Mouse (Mus musculus) MEL (cell line): Measurements from ENCODE around the gene Snw1. TPM values are rescaled to one million over a fixed set of nuclear protein-coding genes. Genes with fewer than 3 reads are reported as not detected.

Experiments
- DNase-seq: peaks from one replicate; pipeline ENCODE4 v3.0.0; 2011; ENCODE audit warnings: low read depth, low spot score
- H3K27ac ChIP-seq: 2 replicates; pipeline ENCODE4 v1.5.1; 2012; ENCODE audit warnings: low read depth, mild to moderate bottlenecking, control low read depth, low read length, moderate library complexity; ENCODE audit not compliant: control insufficient read depth
- H3K27me3 ChIP-seq, 2 experiments: fragments of 150-350 bp in 1 of 2; sonication (generic) in 1 of 2; 2 replicates each; pipeline ENCODE4 v1.6.1; 2012; ENCODE audit warnings: low read length in 2 of 2, mild to moderate bottlenecking in 2 of 2, improper control_type of control experiment in 1 of 2, moderate library complexity in 1 of 2; ENCODE audit not compliant: insufficient read depth in 2 of 2, control insufficient read depth in 1 of 2
- H3K36me3 ChIP-seq, 2 experiments: 2 replicates each; pipeline ENCODE4 v1.6.1; 2012 to 2014; ENCODE audit warnings: low read length in 2 of 2, improper control_type of control experiment in 1 of 2, inconsistent platforms in 1 of 2, mild to moderate bottlenecking in 1 of 2; ENCODE audit not compliant: insufficient read depth in 2 of 2, control insufficient read depth in 1 of 2
- H3K4me1 ChIP-seq, 2 experiments: fragments of 150-350 bp in 1 of 2; sonication (generic) in 1 of 2; 2 replicates each; pipeline ENCODE4 v1.6.1; 2012; ENCODE audit warnings: low read length in 2 of 2, improper control_type of control experiment in 1 of 2, mild to moderate bottlenecking in 1 of 2; ENCODE audit not compliant: insufficient read depth in 2 of 2, control insufficient read depth in 1 of 2
- H3K4me3 ChIP-seq, 2 experiments: fragments of 150-350 bp in 1 of 2; sonication (generic) in 1 of 2; 2 replicates each; pipeline ENCODE4 v1.5.1; 2012; ENCODE audit warnings: low read depth in 2 of 2, low read length in 2 of 2, mild to moderate bottlenecking in 2 of 2, moderate library complexity in 2 of 2, control low read depth in 1 of 2, improper control_type of control experiment in 1 of 2; ENCODE audit not compliant: control insufficient read depth in 1 of 2, insufficient read depth in 1 of 2
- H3K79me2 ChIP-seq: 2 replicates; pipeline ENCODE4 v1.6.1; 2012; ENCODE audit warnings: mild to moderate bottlenecking, low read length, moderate library complexity; ENCODE audit not compliant: control insufficient read depth, poor library complexity, insufficient read depth
- H3K9ac ChIP-seq: 2 replicates; pipeline ENCODE4 v1.6.1; 2012; ENCODE audit warnings: low read depth, mild to moderate bottlenecking, control low read depth, low read length, moderate library complexity; ENCODE audit not compliant: control insufficient read depth, poor library complexity, severe bottlenecking
- H3K9me3 ChIP-seq: fragments of 150-350 bp; sonication (generic); replicated peaks from 2 replicates; pipeline ENCODE4 v1.6.1; 2012; ENCODE audit warnings: mild to moderate bottlenecking, low read length, improper control_type of control experiment, moderate library complexity; ENCODE audit not compliant: insufficient read depth
- BHLHE40 ChIP-seq: IDR thresholded peaks from 2 replicates; pipeline ENCODE4 v1.6.1; 2012; ENCODE audit warnings: low read depth, mild to moderate bottlenecking, inconsistent platforms, low read length, improper control_type of control experiment, borderline replicate concordance
- CHD1 ChIP-seq: IDR thresholded peaks from 2 replicates; pipeline ENCODE4 v1.6.1; 2012; ENCODE audit warnings: low read depth, mild to moderate bottlenecking, inconsistent platforms, low read length, improper control_type of control experiment
- CHD2 ChIP-seq: IDR thresholded peaks from 2 replicates; pipeline ENCODE4 v1.6.1; 2011; ENCODE audit warnings: low read length, improper control_type of control experiment
- E2F4 ChIP-seq: IDR thresholded peaks from 2 replicates; pipeline ENCODE4 v1.6.1; 2011; ENCODE audit warnings: low read depth, low read length, improper control_type of control experiment, borderline replicate concordance
- ELF1 ChIP-seq: IDR thresholded peaks from 2 replicates; pipeline ENCODE4 v1.6.1; 2014; ENCODE audit warnings: low read depth, mild to moderate bottlenecking, inconsistent platforms, low read length, improper control_type of control experiment, moderate library complexity
- EP300 ChIP-seq, 2 experiments: IDR thresholded peaks; 2 replicates each; pipeline ENCODE4 v1.6.1; 2011; ENCODE audit warnings: improper control_type of control experiment in 2 of 2, low read length in 2 of 2, low read depth in 1 of 2, mild to moderate bottlenecking in 1 of 2
- ETS1 ChIP-seq: IDR thresholded peaks from 2 replicates; pipeline ENCODE4 v1.6.1; 2012; ENCODE audit warnings: low read depth, mild to moderate bottlenecking, inconsistent platforms, low read length, improper control_type of control experiment, moderate library complexity
- GABPA ChIP-seq: IDR thresholded peaks from 2 replicates; pipeline ENCODE4 v1.6.1; 2012; ENCODE audit warnings: low read depth, mild to moderate bottlenecking, inconsistent platforms, low read length, improper control_type of control experiment, moderate library complexity
- GATA1 ChIP-seq: IDR thresholded peaks from 2 replicates; pipeline ENCODE4 v1.6.1; 2011; ENCODE audit warnings: low read depth, low read length, improper control_type of control experiment
- HCFC1 ChIP-seq: IDR thresholded peaks from 2 replicates; pipeline ENCODE4 v1.6.1; 2012; ENCODE audit warnings: low read depth, mild to moderate bottlenecking, inconsistent platforms, low read length, improper control_type of control experiment, moderate library complexity
- JUND ChIP-seq: IDR thresholded peaks from 2 replicates; pipeline ENCODE4 v1.6.1; 2011; ENCODE audit warnings: low read depth, mild to moderate bottlenecking, improper control_type of control experiment, low read length
- KAT2A ChIP-seq: conservative IDR thresholded peaks from 2 replicates; pipeline ENCODE4 v1.6.1; 2012; ENCODE audit warnings: low read depth, low read length, improper control_type of control experiment, inconsistent platforms
- MAFK ChIP-seq: IDR thresholded peaks from 2 replicates; pipeline ENCODE4 v1.6.1; 2011; ENCODE audit warnings: low read depth, mild to moderate bottlenecking, low read length, improper control_type of control experiment, borderline replicate concordance
- MAX ChIP-seq: IDR thresholded peaks from 2 replicates; pipeline ENCODE4 v1.6.1; 2011; ENCODE audit warnings: low read length, improper control_type of control experiment
- MAZ ChIP-seq: IDR thresholded peaks from 2 replicates; pipeline ENCODE4 v1.6.1; 2012; ENCODE audit warnings: low read depth, mild to moderate bottlenecking, inconsistent platforms, low read length, improper control_type of control experiment
- MXI1 ChIP-seq: IDR thresholded peaks from 2 replicates; pipeline ENCODE4 v1.6.1; 2011; ENCODE audit warnings: mild to moderate bottlenecking, low read depth, low read length, improper control_type of control experiment
- MYB ChIP-seq: IDR thresholded peaks from 2 replicates; pipeline ENCODE4 v1.6.1; 2011; ENCODE audit warnings: mild to moderate bottlenecking, low read depth, low read length, improper control_type of control experiment
- MYC ChIP-seq: IDR thresholded peaks from 2 replicates; pipeline ENCODE4 v1.6.1; 2011; ENCODE audit warnings: low read depth, mild to moderate bottlenecking, low read length, improper control_type of control experiment, moderate library complexity
- NELFE ChIP-seq: IDR thresholded peaks from 2 replicates; pipeline ENCODE4 v1.6.1; 2011; ENCODE audit warnings: low read depth, low read length, improper control_type of control experiment
- NRF1 ChIP-seq: IDR thresholded peaks from 2 replicates; pipeline ENCODE4 v1.6.1; 2014; ENCODE audit warnings: low read depth, mild to moderate bottlenecking, inconsistent platforms, low read length, improper control_type of control experiment, moderate library complexity; ENCODE audit not compliant: poor library complexity, insufficient read depth, severe bottlenecking
- POLR2A ChIP-seq, 2 experiments: IDR thresholded peaks; 2 replicates each; pipeline ENCODE4 v1.6.1; 2011 to 2012; ENCODE audit warnings: low read length in 2 of 2, mild to moderate bottlenecking in 2 of 2, control low read depth in 1 of 2, improper control_type of control experiment in 1 of 2, low read depth in 1 of 2, moderate library complexity in 1 of 2; ENCODE audit not compliant: control insufficient read depth in 1 of 2, insufficient read depth in 1 of 2, poor library complexity in 1 of 2
- POLR2AphosphoS2 ChIP-seq: IDR thresholded peaks from 2 replicates; pipeline ENCODE4 v1.6.1; 2011; ENCODE audit warnings: low read length, improper control_type of control experiment
- POLR2AphosphoS5 ChIP-seq: IDR thresholded peaks from 2 replicates; pipeline ENCODE4 v1.6.1; 2012; ENCODE audit warnings: low read depth, borderline replicate concordance, mild to moderate bottlenecking, inconsistent platforms, low read length, moderate library complexity, mixed read lengths
- RAD21 ChIP-seq: IDR thresholded peaks from 2 replicates; pipeline ENCODE4 v1.6.1; 2011; ENCODE audit warnings: mild to moderate bottlenecking, low read depth, low read length, improper control_type of control experiment
- RCOR1 ChIP-seq: IDR thresholded peaks from 2 replicates; pipeline ENCODE4 v1.6.1; 2012; ENCODE audit warnings: low read depth, mild to moderate bottlenecking, inconsistent platforms, low read length, improper control_type of control experiment
- SIN3A ChIP-seq: IDR thresholded peaks from 2 replicates; pipeline ENCODE4 v1.6.1; 2012; ENCODE audit warnings: low read length, improper control_type of control experiment, inconsistent platforms
- SMC3 ChIP-seq: IDR thresholded peaks from 2 replicates; pipeline ENCODE4 v1.6.1; 2011; ENCODE audit warnings: low read depth, low read length, improper control_type of control experiment
- TAL1 ChIP-seq: IDR thresholded peaks from 2 replicates; pipeline ENCODE4 v1.6.1; 2012; ENCODE audit warnings: mild to moderate bottlenecking, inconsistent platforms, low read length, moderate library complexity, mixed read lengths
- TBP ChIP-seq: IDR thresholded peaks from 2 replicates; pipeline ENCODE4 v1.8.0; 2011; ENCODE audit warnings: low read depth, low read length, improper control_type of control experiment
- TCF12 ChIP-seq: IDR thresholded peaks from 2 replicates; pipeline ENCODE4 v1.6.1; 2014; ENCODE audit warnings: low read depth, mild to moderate bottlenecking, inconsistent platforms, low read length, improper control_type of control experiment, moderate library complexity
- UBTF ChIP-seq: IDR thresholded peaks from 2 replicates; pipeline ENCODE4 v1.6.1; 2012; ENCODE audit warnings: low read depth, mild to moderate bottlenecking, inconsistent platforms, low read length, improper control_type of control experiment, moderate library complexity, borderline replicate concordance; ENCODE audit not compliant: insufficient read depth
- USF1 ChIP-seq: IDR thresholded peaks from 2 replicates; pipeline ENCODE4 v1.6.1; 2014; ENCODE audit warnings: low read depth, mild to moderate bottlenecking, inconsistent platforms, low read length, improper control_type of control experiment, moderate library complexity
- USF2 ChIP-seq, 2 experiments: IDR thresholded peaks; 2 replicates each; pipeline ENCODE4 v1.6.1; 2011 to 2012; ENCODE audit warnings: improper control_type of control experiment in 2 of 2, low read length in 2 of 2, borderline replicate concordance in 1 of 2, inconsistent platforms in 1 of 2, low read depth in 1 of 2, mild to moderate bottlenecking in 1 of 2; ENCODE audit not compliant: insufficient read depth in 1 of 2
- ZC3H11A ChIP-seq: IDR thresholded peaks from 2 replicates; pipeline ENCODE4 v1.6.1; 2012; ENCODE audit warnings: low read depth, mild to moderate bottlenecking, inconsistent platforms, low read length, improper control_type of control experiment
- ZKSCAN1 ChIP-seq: IDR thresholded peaks from 2 replicates; pipeline ENCODE4 v1.6.1; 2012; ENCODE audit warnings: low read depth, mild to moderate bottlenecking, inconsistent platforms, low read length, improper control_type of control experiment, moderate library complexity
- ZMIZ1 ChIP-seq: IDR thresholded peaks from 2 replicates; pipeline ENCODE4 v1.6.1; 2012; ENCODE audit warnings: low read depth, mild to moderate bottlenecking, inconsistent platforms, low read length, improper control_type of control experiment, moderate library complexity
- ZNF384 ChIP-seq: IDR thresholded peaks from 2 replicates; pipeline ENCODE4 v1.6.1; 2012; ENCODE audit warnings: low read depth, mild to moderate bottlenecking, inconsistent platforms, low read length, improper control_type of control experiment
- polyA plus RNA-seq, 2 experiments: library from polyadenylated mRNA; stranded (reverse) in 1 of 2; unstranded in 1 of 2; fragments of >175 nt in 1 of 2; fragments of >200 nt in 1 of 2; gene quantifications; 2 replicates each; pipeline versions ENCODE4 v1.2.1 to v1.2.4; 2012; ENCODE audit warnings: low replicate concordance in 2 of 2, low read depth in 1 of 2; ENCODE audit not compliant: insufficient read length in 2 of 2, insufficient read depth in 1 of 2, missing spikeins in 1 of 2
- total RNA-seq: library from RNA; depleted of rRNA; stranded (reverse); fragments of 300-350 nt; gene quantifications from 2 replicates; pipeline ENCODE4 v1.2.3, GENCODE M21; 2012

The Snw1 gene
- total and polyA plus RNA-seq, 3 experiments = 40.8 to 108 (median 92.1) TPM

DNA sequence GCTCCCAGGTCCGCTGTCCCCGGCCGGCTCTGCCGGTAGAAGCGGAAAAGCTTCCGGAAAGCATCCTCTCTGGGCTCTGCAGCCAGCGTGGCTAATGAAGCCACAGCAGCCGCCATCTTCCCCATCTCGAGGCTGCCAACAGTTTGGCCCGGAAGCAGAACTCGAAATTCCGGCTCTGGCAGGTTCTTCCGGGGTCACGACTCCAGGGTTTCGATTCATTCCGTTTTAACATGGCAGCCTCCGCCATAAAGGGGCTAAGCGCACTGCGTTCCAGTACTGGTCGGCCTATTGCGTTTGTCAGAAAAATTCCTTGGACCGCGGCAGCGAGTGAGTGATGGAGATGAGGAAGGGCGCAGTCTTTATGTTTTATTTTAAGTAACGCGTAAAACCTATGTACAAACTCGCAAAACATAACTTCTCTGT is 28.4 kb downstream of the Snw1 start, which contains the start of the genes Slirp and Alkbh1:
Gene Slirp (plus strand): TSS at position 197 of the 423 bp plus-strand sequence.
Gene Alkbh1 (minus strand): TSS at position 318 of the 423 bp plus-strand sequence.
- Histone ChIP-seq H3K27ac (peak within 1 kb of the TSS; percentile 82), H3K79me2 (peaks cover 67% of the 10 kb centered on the region), H3K4me1 (peaks cover 0 to 10% of the 10 kb centered on the region in 2 experiments; a peak in 1 of 4 replicates), H3K4me3 (peak within 1 kb of the TSS; percentile 90), H3K9me3 (no peaks in the 10 kb centered on the region), H3K27me3 (no peaks in the 10 kb centered on the region), H3K36me3 (peaks cover 35 to 39% of the 10 kb centered on the region in 2 experiments), H3K9ac (peak within 1 kb of the TSS; percentile 97)
- peak; percentile 95 for DNase-seq
- TF ChIP-seq RAD21 (no peak), ELF1 (peak; percentile 86), POLR2AphosphoS2 (peak; percentile 84), ZMIZ1 (peak; percentile 84), SMC3 (no peak), TBP (peak; percentile 94), TAL1 (no peak), USF2 (IDR thresholded peaks at IDR 0.05; ENCODE audit: borderline replicate concordance in 1 of 2, insufficient read depth in 1 of 2, low read depth in 1 of 2, low read length in 2 of 2) (no peak), GABPA (no peak), JUND (no peak), ETS1 (0 out of 2 replicates have a peak, but pooled peaks have one; percentile 42), TCF12 (peak; percentile 83), USF1 (no peak), GATA1 (0 out of 2 replicates have a peak, but pooled peaks have one; percentile 18), RCOR1 (peak; percentile 75), CHD1 (peak; percentile 76; the same call in 1 of the 2 replicates), ZNF384 (no peak), POLR2A (IDR thresholded peaks at IDR 0.05; ENCODE audit: control insufficient read depth in 1 of 2, insufficient read depth in 1 of 2, low read depth in 1 of 2, low read length in 2 of 2, poor library complexity in 1 of 2) (peak; percentile 80 to 96), E2F4 (no peak), MYC (peak; percentile 95), UBTF (no peak), MAX (peak; percentile 83), MXI1 (peak; percentile 84), SIN3A (peak; percentile 90), NRF1 (no peak), HCFC1 (peak; percentile 98), ZC3H11A (0 out of 2 replicates have a peak, but pooled peaks have one; percentile 9), EP300 (IDR thresholded peaks at IDR 0.05; ENCODE audit: low read depth in 1 of 2, low read length in 2 of 2) (peak in 1 of 2 experiments; percentile 43; a peak in 2 of 4 replicates), MAFK (no peak), NELFE (peak; percentile 82), MYB (peak; percentile 55), CHD2 (peak; percentile 73), POLR2AphosphoS5 (peak; percentile 46; the same call in 1 of the 2 replicates), ZKSCAN1 (no peak), BHLHE40 (no peak), KAT2A (peak; percentile 94), MAZ (no peak)
